ENCODE assay signal across 8 mouse cellular contexts in genomic region chr16:4655764-4656570, GRCm38 (mm10). TPM values are rescaled to one million over a fixed set of nuclear protein-coding genes. Genes with fewer than 3 reads are reported as not detected.
DNase-seq lines count a peak whose midpoint lies in the region; ATAC-seq and TF ChIP-seq lines count a peak whose summit lies in the region.

No protein-coding gene starts in this region.

- no peak for DNase-seq in left cerebral cortex, adult 2 months (ENCODE audit: extremely low spot score in 1 of 2, low spot score in 2 of 2)
- DNase-seq in left cerebral cortex, postnatal 14 days (ENCODE audit: low spot score in 2 of 2): no peak
- peak; percentile 29 to 53 for DNase-seq in heart, postnatal 14 days
- peak; percentile 87 for DNase-seq in midbrain, embryonic 11.5 days (ENCODE audit: low spot score, missing footprints)
- DNase-seq in left cerebral cortex, adult 11 months (ENCODE audit: low spot score): no peak
- DNase-seq in adrenal gland, postnatal 10 days: no peak
- no peak for DNase-seq in thymus, postnatal 10 days (ENCODE audit: low spot score in 2 of 2)

- H3K9ac ChIP-seq in midbrain, embryonic 11.5 days (ENCODE audit: low read length): no peak overlapping the region

- H3K9me3 ChIP-seq in midbrain, embryonic 11.5 days (ENCODE audit: control insufficient read depth, low read length): no peaks in the 10 kb centered on the region

- intact Hi-C loops in left cerebral cortex, adult 2 months (cut with DNase I): no loop called here
- intact Hi-C loops in left cerebral cortex, postnatal 14 days (cut with DNase I): no loop called here
- intact Hi-C loops in heart, postnatal 14 days (cut with DNase I): loop anchor here (2.0 kb wide), 1 partner anchor 25 kb away; no protein-coding TSS in a partner anchor

- peak; percentile 5 for TF ChIP-seq CTCF in left cerebral cortex, adult 2 months (IDR thresholded peaks at IDR 0.05)

- ATAC-seq in midbrain, embryonic 11.5 days (ENCODE audit: low FRiP score): peak; percentile 72

- no peak overlapping the region for H3K4me3 ChIP-seq in left cerebral cortex, adult 2 months
- no peak overlapping the region for H3K4me3 ChIP-seq in brown adipose tissue, adult 24 weeks (ENCODE audit: insufficient read depth, low read depth, low read length)
- H3K4me3 ChIP-seq in midbrain, embryonic 11.5 days (ENCODE audit: low read depth, low read length): no peak overlapping the region

- no peak overlapping the region for H3K4me2 ChIP-seq in midbrain, embryonic 11.5 days

- H3K27me3 ChIP-seq in midbrain, embryonic 11.5 days (ENCODE audit: control insufficient read depth, insufficient read depth, low read length): no peaks in the 10 kb centered on the region

- H3K27ac ChIP-seq in left cerebral cortex, adult 2 months: peak overlapping the region; percentile 73; the same call in 1 of the 2 replicates
- H3K27ac ChIP-seq in brown adipose tissue, adult 24 weeks (replicated peaks; ENCODE audit: low read depth, low read length): peak overlapping the region; percentile 83
- H3K27ac ChIP-seq in midbrain, embryonic 11.5 days (ENCODE audit: low read depth, low read length): peak overlapping the region; percentile 22; the same call in 1 of the 2 replicates

- 18% methylated on average over 11 of the region's 11 CpGs for WGBS in midbrain, embryonic 11.5 days

- H3K4me1 ChIP-seq in brown adipose tissue, adult 24 weeks (ENCODE audit: control insufficient read depth, insufficient read depth, insufficient read length, low read length): peaks cover 27% of the 10 kb centered on the region
- peaks cover 18% of the 10 kb centered on the region for H3K4me1 ChIP-seq in midbrain, embryonic 11.5 days (ENCODE audit: control insufficient read depth, insufficient read depth, low read length)

- no peaks in the 10 kb centered on the region for H3K36me3 ChIP-seq in midbrain, embryonic 11.5 days (ENCODE audit: control insufficient read depth, insufficient read depth, low read length)

RNA-seq across cellular contexts. Expression of gene Dnaja3, which starts 16.2 kb away (rescaled TPM):
- 10 to 100 TPM; 56.9 to 62.2 TPM for total RNA-seq in left cerebral cortex, adult 2 months (2021)
- 10 to 100 TPM; 63.6 to 65.9 TPM for total RNA-seq in left cerebral cortex, postnatal 14 days (2021)
- polyA plus RNA-seq in brown adipose tissue, adult 24 weeks (2012; ENCODE audit: insufficient read depth, insufficient read length, missing spikeins): 193 and 221 TPM in 2 replicates
- total RNA-seq in heart, postnatal 14 days (2021): 100 to 1,000 TPM; 121 to 123 TPM
- polyA plus RNA-seq in midbrain, embryonic 11.5 days (2014; fragmentation: Nextera tagmentation; extraction: Ambion mirVana): 53.4 and 57.0 TPM in 2 replicates
- total RNA-seq in adrenal gland, postnatal 10 days (2021): 100 to 1,000 TPM; 161 to 167 TPM

RNA-seq across cellular contexts. Expression of gene Vasn, which starts 16.2 kb away (rescaled TPM):
- total RNA-seq in left cerebral cortex, adult 2 months (2021): 10 to 100 TPM; 11.5 to 13.1 TPM
- 10 to 100 TPM in 1 of 2 experiments, 1 to 10 TPM in 1; 8.3 to 10.9 TPM for total RNA-seq in left cerebral cortex, postnatal 14 days (2021)
- polyA plus RNA-seq in brown adipose tissue, adult 24 weeks (2012; ENCODE audit: insufficient read depth, insufficient read length, missing spikeins): 4.2 and 4.4 TPM in 2 replicates
- total RNA-seq in heart, postnatal 14 days (2021): 10 to 100 TPM; 12.1 to 14.7 TPM
- polyA plus RNA-seq in midbrain, embryonic 11.5 days (2014; fragmentation: Nextera tagmentation; extraction: Ambion mirVana): 6.1 and 7.0 TPM in 2 replicates
- 10 to 100 TPM; 10.0 to 14.7 TPM for total RNA-seq in adrenal gland, postnatal 10 days (2021)

RNA-seq across cellular contexts. Expression of gene Coro7, which starts 23.6 kb away (rescaled TPM):
- total RNA-seq in left cerebral cortex, adult 2 months (2021): 10 to 100 TPM; 76.7 to 92.0 TPM
- 10 to 100 TPM; 81.1 to 93.9 TPM for total RNA-seq in left cerebral cortex, postnatal 14 days (2021)
- polyA plus RNA-seq in brown adipose tissue, adult 24 weeks (2012; ENCODE audit: insufficient read depth, insufficient read length, missing spikeins): 10.6 and 28.7 TPM in 2 replicates
- total RNA-seq in heart, postnatal 14 days (2021): 10 to 100 TPM; 20.6 to 20.7 TPM
- 13.6 TPM in 2 replicates for polyA plus RNA-seq in midbrain, embryonic 11.5 days (2014; fragmentation: Nextera tagmentation; extraction: Ambion mirVana)
- 10 to 100 TPM; 27.9 to 38.7 TPM for total RNA-seq in adrenal gland, postnatal 10 days (2021)

RNA-seq across cellular contexts. Expression of gene Pam16, which starts 31.2 kb away (rescaled TPM):
- total RNA-seq in left cerebral cortex, adult 2 months (2021): 10 to 100 TPM; 78.1 to 94.1 TPM
- total RNA-seq in left cerebral cortex, postnatal 14 days (2021): 10 to 100 TPM; 81.6 to 82.8 TPM
- 140 and 178 TPM in 2 replicates for polyA plus RNA-seq in brown adipose tissue, adult 24 weeks (2012; ENCODE audit: insufficient read depth, insufficient read length, missing spikeins)
- total RNA-seq in heart, postnatal 14 days (2021): 100 to 1,000 TPM; 119 to 137 TPM
- polyA plus RNA-seq in midbrain, embryonic 11.5 days (2014; fragmentation: Nextera tagmentation; extraction: Ambion mirVana): 97.1 and 99.1 TPM in 2 replicates
- 100 to 1,000 TPM; 115 to 116 TPM for total RNA-seq in adrenal gland, postnatal 10 days (2021)

Comparison
In these comparisons a context has a peak if more than half of its experiments do, and no peak if none do; other contexts are left out.
1. DNase-seq: peak in heart, postnatal 14 days (2 of 2) and midbrain, embryonic 11.5 days (single experiment); none in left cerebral cortex, adult 2 months (0 of 2), left cerebral cortex, postnatal 14 days (0 of 2), left cerebral cortex, adult 11 months (single experiment), adrenal gland, postnatal 10 days (single experiment) and thymus, postnatal 10 days (0 of 2).
2. H3K27ac ChIP-seq: peak in every context shown above with its lines; median percentile 83 in brown adipose tissue, adult 24 weeks; 73 in left cerebral cortex, adult 2 months; 22 in midbrain, embryonic 11.5 days.